Mouse (Mus musculus): ENCODE data around the gene Fam122a. TPM values are rescaled to one million over a fixed set of nuclear protein-coding genes. Genes with fewer than 3 reads are reported as not detected.

Fam122a gene
- polyA plus RNA-seq, 1 experiment from 2014 or later: 47.6 TPM

DNA sequence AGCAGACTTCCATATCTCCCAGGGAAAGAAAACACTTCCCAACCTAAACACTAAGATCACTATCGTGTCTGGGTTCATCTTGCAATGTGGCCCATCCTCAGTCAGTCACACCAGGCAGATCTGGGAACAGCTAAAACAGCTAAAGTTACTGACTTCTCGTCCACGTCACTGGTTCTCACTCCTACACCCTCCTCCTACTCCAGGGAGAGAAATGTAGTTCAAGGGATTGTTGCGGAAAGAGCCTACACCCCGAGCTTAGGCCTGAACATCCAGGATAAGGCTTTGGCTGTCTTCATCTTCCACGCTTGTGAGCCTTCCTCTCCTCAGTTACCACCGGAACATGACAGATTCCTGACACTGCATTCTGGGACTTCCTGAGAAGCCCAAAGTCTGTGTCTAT lies 34.8 kb upstream of the Fam122a start:
- H3K4me2 ChIP-seq: peak overlapping the region; percentile 71
- 71% methylated on average over 7 of the region's 7 CpGs for WGBS (ENCODE audit: insufficient replicate concordance)

DNA sequence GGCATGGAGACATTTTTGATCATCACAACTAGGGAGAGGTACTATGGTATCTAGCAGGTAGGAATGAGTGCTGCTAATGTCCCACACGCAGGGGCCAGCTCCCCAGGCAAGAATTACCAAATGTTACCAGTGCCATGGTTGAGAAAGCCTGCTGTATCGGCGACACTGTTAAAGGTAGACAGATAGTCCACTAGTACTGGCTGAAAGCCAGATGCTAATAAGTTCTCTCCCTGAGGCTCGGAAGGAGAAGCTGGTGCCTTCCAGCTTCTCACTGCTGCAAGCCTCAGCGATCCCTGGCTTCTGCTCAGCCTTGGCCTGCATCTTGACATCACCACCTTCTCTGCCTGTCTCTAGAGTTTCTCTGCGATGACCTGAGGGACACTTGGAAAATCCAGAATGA lies 32.2 kb upstream of the Fam122a start:
- WGBS (ENCODE audit: insufficient replicate concordance): 90% methylated on average over 6 of the region's 6 CpGs
- H3K27ac ChIP-seq: peak overlapping the region; percentile 95
- 0 out of 2 replicates have a peak overlapping the region, but pooled peaks have one; percentile 30 for H3K9ac ChIP-seq

More for the DNA sequence above, 34.8 kb upstream of the Fam122a start:
- Histone ChIP-seq H3K4me3 (no peak overlapping the region), H3K36me3 (no peaks in the 10 kb centered on the region), H3K4me1 (peaks cover 89% of the 10 kb centered on the region), H3K9me3 (replicated peaks) (no peaks in the 10 kb centered on the region), H3K27me3 (replicated peaks) (no peaks in the 10 kb centered on the region), H3K27ac (peak overlapping the region; percentile 95), H3K9ac (peak overlapping the region; percentile 43)
- ATAC-seq: no peak

DNA sequence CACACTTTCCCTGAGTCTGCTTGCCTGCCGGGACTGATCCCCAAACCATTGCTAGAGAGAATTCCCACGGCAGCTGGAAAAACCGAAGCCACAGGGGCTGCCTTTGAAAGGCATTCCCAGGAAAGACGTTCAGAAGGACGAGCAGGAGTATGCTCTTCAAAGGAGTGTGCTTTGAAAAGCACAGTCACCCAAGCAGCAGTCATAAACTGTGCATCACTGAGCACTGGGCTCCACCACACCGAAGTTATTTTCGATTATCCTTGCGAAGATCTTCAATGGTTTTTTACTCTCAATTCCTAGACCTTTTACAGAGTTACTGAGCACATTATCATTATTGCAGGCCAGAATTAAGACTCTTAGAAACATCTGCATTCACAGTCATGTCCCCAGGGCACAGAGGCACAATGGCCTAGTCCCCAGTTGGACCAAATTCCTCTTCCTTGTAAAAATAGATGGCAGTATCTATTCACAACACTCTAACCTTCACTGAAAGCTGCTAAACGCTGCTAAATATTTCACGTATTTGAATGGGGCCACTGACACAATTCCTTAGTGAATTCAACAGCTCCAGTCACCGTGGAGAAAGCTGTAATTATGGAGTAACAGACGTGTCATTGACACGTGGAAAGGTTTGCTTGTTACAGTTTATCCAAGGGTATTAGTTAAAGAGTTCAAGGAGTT lies 31.1 kb upstream of the Fam122a start:
- 78% methylated on average over 13 of the region's 13 CpGs for WGBS (ENCODE audit: insufficient replicate concordance)
- peaks cover 58% of the 10 kb centered on the region for H3K4me1 ChIP-seq

More for the DNA sequence above, 32.2 kb upstream of the Fam122a start:
- Histone ChIP-seq H3K4me2 (no peak overlapping the region), H3K27me3 (replicated peaks) (no peaks in the 10 kb centered on the region), H3K9me3 (replicated peaks) (no peaks in the 10 kb centered on the region), H3K4me3 (no peak overlapping the region), H3K4me1 (peaks cover 70% of the 10 kb centered on the region), H3K36me3 (no peaks in the 10 kb centered on the region)
- ATAC-seq: no peak

DNA sequence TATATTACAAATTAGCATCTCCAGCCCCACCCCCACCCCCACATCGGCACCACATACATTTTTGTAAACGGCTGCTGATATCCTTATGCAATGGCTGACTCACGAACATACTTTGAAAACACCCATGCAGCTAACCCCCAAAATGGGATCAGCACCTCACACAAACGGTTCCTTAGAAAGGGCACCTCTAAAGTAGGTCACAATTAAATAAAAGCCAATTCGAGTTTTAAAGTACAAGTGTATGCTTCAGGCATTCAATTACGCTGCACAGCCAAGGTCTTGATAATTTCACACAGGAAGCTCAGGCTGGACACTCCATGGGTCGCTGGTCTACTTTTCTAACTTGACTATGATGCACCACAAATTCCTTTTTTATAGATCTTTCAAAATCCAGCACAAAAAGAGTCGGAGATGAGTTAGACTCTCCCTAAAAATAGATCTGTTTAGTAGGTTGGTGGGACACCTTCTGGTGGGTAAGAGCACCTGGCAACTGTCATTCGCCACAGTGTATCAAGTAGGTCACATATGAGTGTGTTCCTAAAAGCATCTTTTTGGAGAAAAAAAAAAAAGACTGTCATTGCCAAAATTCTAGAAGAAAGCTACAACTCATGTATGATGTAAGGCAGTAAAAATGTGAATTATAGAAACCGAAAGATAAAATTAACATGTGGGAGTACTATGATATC lies 25.7 kb upstream of the Fam122a start:
- Histone ChIP-seq H3K9ac (no peak overlapping the region), H3K9me3 (replicated peaks) (no peaks in the 10 kb centered on the region), H3K27ac (no peak overlapping the region), H3K4me3 (no peak overlapping the region), H3K27me3 (replicated peaks) (no peaks in the 10 kb centered on the region), H3K4me1 (peaks cover 18% of the 10 kb centered on the region), H3K4me2 (no peak overlapping the region), H3K36me3 (no peaks in the 10 kb centered on the region)
- WGBS (ENCODE audit: insufficient replicate concordance): 74% methylated on average over 10 of the region's 10 CpGs
- ATAC-seq: no peak

More for the DNA sequence above, 31.1 kb upstream of the Fam122a start:
- no peak for ATAC-seq
- peak overlapping the region; percentile 95 for H3K27ac ChIP-seq
- no peaks in the 10 kb centered on the region for H3K27me3 ChIP-seq (replicated peaks)
- no peaks in the 10 kb centered on the region for H3K36me3 ChIP-seq
- no peak overlapping the region for H3K4me3 ChIP-seq
- no peak overlapping the region for H3K9ac ChIP-seq
- H3K9me3 ChIP-seq (replicated peaks): no peaks in the 10 kb centered on the region
- no peak overlapping the region for H3K4me2 ChIP-seq

DNA sequence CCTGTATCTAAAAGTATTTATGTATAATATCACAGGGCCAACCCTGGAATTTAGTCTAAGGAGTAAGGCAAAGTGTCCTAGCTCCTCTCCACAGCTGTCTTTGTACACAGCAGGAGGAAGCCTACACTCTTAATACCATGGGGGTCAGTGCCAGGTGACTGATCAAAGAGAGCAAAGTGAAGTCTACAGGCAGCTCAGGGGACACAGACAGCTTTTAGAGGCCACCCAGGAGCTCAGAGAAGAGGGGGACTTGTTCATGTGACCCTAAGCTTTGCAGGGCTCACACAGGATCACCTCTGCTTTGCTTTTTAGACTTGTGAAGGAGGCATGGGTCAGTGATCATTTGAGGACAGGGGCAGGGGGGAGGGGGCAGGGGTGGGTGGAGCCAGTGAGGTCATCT lies 24.4 kb upstream of the Fam122a start:
- Histone ChIP-seq H3K9ac (no peak overlapping the region), H3K27me3 (replicated peaks) (no peaks in the 10 kb centered on the region), H3K4me1 (peaks cover 23% of the 10 kb centered on the region), H3K9me3 (replicated peaks) (no peaks in the 10 kb centered on the region), H3K4me3 (no peak overlapping the region), H3K27ac (no peak overlapping the region), H3K36me3 (no peaks in the 10 kb centered on the region), H3K4me2 (no peak overlapping the region)
- ATAC-seq: no peak

DNA sequence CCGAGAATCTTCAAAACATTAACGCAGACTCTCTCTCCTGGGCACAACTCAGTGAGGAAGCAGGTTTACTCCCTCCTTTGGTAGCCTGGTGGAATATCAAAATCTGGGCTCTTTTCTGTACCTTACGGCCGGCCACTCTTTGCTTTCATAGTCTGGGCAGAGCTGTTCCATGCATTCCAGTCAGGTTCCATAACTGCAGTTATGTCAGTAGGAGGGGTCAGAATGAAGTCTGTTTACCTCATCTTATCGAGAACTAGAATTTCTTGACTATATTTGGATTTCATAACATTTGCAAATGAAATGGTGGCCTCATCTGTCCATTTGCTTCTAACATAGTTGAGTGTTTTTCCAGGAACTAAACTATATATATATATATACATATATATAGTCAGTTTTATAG lies 23.3 kb upstream of the Fam122a start:
- 64% methylated on average over 5 of the region's 5 CpGs for WGBS (ENCODE audit: insufficient replicate concordance)
- no peaks in the 10 kb centered on the region for H3K9me3 ChIP-seq (replicated peaks)
- no peaks in the 10 kb centered on the region for H3K36me3 ChIP-seq
- no peak overlapping the region for H3K4me2 ChIP-seq
- no peak overlapping the region for H3K9ac ChIP-seq
- no peak overlapping the region for H3K27ac ChIP-seq
- H3K4me3 ChIP-seq: no peak overlapping the region
- no peaks in the 10 kb centered on the region for H3K27me3 ChIP-seq (replicated peaks)
- no peak for ATAC-seq
- peaks cover 19% of the 10 kb centered on the region for H3K4me1 ChIP-seq

DNA sequence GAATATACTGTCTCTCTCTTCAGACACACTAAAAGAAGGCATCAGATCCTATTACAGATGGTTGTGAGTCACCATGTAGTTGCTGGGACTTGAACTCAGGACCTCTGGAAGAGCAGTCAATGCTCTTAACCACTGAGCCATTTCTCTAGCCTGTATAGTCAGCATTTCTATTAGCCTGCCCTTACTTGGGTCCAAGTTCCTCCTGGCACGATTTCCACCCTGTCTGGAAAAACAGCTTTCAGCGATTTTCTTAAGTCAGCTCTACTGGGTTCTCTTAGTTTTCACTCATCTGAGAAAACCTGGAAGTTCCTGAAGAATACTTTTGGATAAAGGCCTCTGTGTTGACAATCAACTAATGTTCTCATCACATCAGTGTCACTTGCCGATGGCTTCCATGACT lies 22.1 kb upstream of the Fam122a start:
- ATAC-seq: no peak
- 75% methylated on average over 3 of the region's 3 CpGs for WGBS (ENCODE audit: insufficient replicate concordance)

DNA sequence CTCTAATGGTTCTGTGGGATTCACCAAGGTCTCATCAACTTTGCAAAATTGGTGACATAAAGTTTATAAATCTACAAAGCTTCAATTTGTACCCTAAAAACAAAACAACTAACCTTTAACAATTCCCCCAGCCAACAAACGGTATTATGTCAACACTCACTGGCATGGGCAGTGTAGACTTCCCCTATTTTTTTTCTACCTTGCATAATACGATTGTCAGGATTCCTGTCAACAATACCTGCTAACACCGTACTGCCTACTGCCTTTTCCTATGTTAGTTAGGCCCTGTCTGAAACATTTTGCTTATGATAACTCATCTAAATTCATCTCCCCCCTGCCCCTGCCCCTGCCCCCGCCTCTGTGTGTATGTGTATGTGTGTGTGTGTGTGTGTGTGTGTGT lies 16.7 kb upstream of the Fam122a start:
- no peak overlapping the region for H3K27ac ChIP-seq
- WGBS (ENCODE audit: insufficient replicate concordance): 61% methylated on average over 4 of the region's 4 CpGs
- no peak overlapping the region for H3K9ac ChIP-seq
- no peak for ATAC-seq
- H3K27me3 ChIP-seq (replicated peaks): no peaks in the 10 kb centered on the region
- H3K36me3 ChIP-seq: no peaks in the 10 kb centered on the region
- H3K4me1 ChIP-seq: peaks cover 28% of the 10 kb centered on the region
- no peaks in the 10 kb centered on the region for H3K9me3 ChIP-seq (replicated peaks)
- no peak overlapping the region for H3K4me2 ChIP-seq
- H3K4me3 ChIP-seq: no peak overlapping the region

More for the DNA sequence above, 22.1 kb upstream of the Fam122a start:
- Histone ChIP-seq H3K27ac (no peak overlapping the region), H3K4me2 (no peak overlapping the region), H3K9ac (no peak overlapping the region), H3K27me3 (replicated peaks) (no peaks in the 10 kb centered on the region), H3K4me1 (peaks cover 19% of the 10 kb centered on the region), H3K4me3 (no peak overlapping the region), H3K9me3 (replicated peaks) (no peaks in the 10 kb centered on the region), H3K36me3 (no peaks in the 10 kb centered on the region)

DNA sequence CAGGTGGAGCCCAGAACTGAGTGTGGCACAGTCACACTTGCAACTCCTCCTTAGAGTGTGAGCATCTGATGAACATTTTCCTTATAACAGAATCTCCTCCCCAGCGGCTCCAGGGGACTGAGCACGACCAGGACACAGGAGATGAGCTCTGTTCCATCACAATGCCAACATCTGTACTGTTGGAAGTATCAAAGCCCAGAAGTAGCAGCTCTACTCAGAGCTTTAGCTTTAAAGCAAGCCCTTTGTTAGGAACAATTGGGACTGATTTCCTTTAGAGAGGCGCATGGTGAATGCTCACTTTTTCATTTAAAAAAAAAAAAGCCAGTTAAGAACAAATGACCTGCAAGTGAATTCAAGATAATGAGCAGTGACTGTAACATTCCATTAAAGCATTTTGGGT lies 14.7 kb upstream of the Fam122a start:
- Histone ChIP-seq H3K36me3 (no peaks in the 10 kb centered on the region), H3K4me2 (no peak overlapping the region), H3K27ac (no peak overlapping the region), H3K9ac (no peak overlapping the region), H3K9me3 (replicated peaks) (no peaks in the 10 kb centered on the region), H3K4me1 (peaks cover 21% of the 10 kb centered on the region), H3K27me3 (replicated peaks) (no peaks in the 10 kb centered on the region), H3K4me3 (no peak overlapping the region)
- WGBS (ENCODE audit: insufficient replicate concordance): 71% methylated on average over 3 of the region's 3 CpGs
- no peak for ATAC-seq

DNA sequence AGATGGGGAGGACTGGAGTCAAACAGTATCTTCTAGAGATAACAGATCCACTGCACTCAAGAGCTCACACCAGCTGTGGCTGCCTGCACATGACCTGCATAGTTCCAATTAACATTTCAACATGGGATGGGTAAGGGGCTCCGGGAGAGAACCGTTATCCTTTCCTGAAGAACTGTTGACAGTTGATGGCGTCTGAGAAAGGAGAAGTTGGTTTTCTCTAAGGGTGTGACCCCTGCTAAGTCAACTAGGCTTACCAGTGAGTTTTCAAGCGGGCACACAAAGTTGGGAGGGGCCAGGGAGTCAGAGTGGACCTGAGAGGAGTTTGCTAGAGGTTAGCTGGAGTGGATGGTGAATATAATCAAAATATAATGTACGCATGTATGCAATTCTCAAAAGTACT lies 13.1 kb upstream of the Fam122a start:
- no peak for ATAC-seq
- no peak overlapping the region for H3K9ac ChIP-seq
- no peak overlapping the region for H3K27ac ChIP-seq
- peaks cover 16% of the 10 kb centered on the region for H3K4me1 ChIP-seq
- H3K36me3 ChIP-seq: no peaks in the 10 kb centered on the region
- H3K9me3 ChIP-seq (replicated peaks): no peaks in the 10 kb centered on the region
- no peaks in the 10 kb centered on the region for H3K27me3 ChIP-seq (replicated peaks)
- no peak overlapping the region for H3K4me3 ChIP-seq
- WGBS (ENCODE audit: insufficient replicate concordance): 34% methylated on average over 5 of the region's 5 CpGs
- no peak overlapping the region for H3K4me2 ChIP-seq

DNA sequence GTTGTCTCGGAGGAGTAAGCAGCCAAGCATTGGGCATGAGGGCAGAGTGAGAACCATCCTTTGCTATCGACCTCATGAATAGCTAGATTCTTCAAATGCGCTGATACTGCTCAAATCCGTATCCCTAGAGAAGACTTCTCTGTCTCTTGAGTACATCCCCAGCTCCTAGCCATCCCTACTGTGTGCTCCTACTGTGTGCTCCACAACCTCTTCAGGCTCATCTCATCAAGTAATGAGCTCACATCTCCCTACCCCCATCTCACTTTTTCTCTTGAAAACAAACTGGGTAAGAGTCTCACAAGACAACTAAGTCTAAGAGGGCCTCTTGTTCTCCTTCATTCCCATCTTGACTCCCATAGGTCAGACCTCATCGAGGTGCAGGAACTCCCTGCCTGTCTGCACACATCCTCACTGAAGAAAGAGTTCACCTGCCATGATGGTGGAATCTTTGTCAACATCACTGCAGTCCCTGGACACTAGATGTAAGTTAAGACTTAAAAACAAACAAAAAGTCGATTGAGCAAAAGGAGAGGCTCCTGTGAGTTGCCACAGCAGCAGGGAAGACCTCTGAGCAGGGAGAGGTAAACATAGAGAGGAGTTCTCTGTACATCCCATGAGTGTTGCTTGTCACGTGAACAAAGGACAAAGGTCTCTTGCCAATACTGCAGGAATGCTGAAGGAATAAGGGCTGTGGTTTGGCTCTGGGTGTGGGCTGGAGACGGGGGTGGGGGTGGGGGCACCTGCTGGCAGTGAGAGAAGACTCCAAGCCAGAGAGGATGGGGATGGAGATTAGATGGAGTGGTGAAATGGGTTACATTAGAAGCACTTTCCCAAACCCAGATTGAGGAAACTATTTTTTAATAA lies 9.5 kb upstream of the Fam122a start:
- H3K4me3 ChIP-seq: no peak overlapping the region
- no peaks in the 10 kb centered on the region for H3K9me3 ChIP-seq (replicated peaks)
- peaks cover 14% of the 10 kb centered on the region for H3K4me1 ChIP-seq
- no peak overlapping the region for H3K4me2 ChIP-seq
- H3K27me3 ChIP-seq (replicated peaks): no peaks in the 10 kb centered on the region
- ATAC-seq: no peak
- no peaks in the 10 kb centered on the region for H3K36me3 ChIP-seq
- H3K9ac ChIP-seq: no peak overlapping the region
- no peak overlapping the region for H3K27ac ChIP-seq
- WGBS (ENCODE audit: insufficient replicate concordance): 67% methylated on average over 8 of the region's 8 CpGs

DNA sequence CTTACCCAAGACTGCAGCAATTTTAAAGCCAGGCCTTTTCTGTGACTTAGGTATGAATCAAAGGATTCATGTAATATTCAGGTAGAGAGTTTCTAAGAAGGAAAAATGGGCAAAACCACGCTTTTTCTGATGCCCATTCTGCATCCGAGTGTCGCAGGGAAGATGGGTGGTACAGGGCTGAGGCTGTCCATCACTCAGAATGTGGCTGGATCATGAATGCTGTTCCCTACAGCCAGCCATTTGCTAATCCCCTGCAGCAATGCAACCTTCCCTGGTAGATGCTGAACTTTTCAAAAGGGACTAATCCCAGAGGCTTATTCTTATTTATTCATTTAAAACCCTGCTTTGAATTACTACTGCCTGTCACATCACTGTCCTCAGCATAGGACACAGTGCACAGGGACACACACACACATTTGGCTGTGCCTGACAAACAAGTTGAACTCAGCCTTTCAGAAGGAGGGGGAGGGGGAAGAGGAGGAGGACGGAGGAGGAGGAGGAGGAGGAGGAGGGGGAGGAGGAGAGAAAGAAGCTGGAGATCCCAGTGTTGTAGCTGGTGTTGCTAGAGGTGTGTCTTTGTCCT lies 7.5 kb upstream of the Fam122a start:
- no peaks in the 10 kb centered on the region for H3K36me3 ChIP-seq
- H3K27ac ChIP-seq: no peak overlapping the region
- H3K4me3 ChIP-seq: no peak overlapping the region
- WGBS (ENCODE audit: insufficient replicate concordance): 70% methylated on average over 4 of the region's 4 CpGs
- no peaks in the 10 kb centered on the region for H3K27me3 ChIP-seq (replicated peaks)
- no peak overlapping the region for H3K4me2 ChIP-seq
- no peak for ATAC-seq
- no peak overlapping the region for H3K9ac ChIP-seq
- no peaks in the 10 kb centered on the region for H3K9me3 ChIP-seq (replicated peaks)
- H3K4me1 ChIP-seq: no peaks in the 10 kb centered on the region; the same call in 1 of the 2 replicates
